Mouse (Mus musculus) left cerebral cortex, adult 11 months (tissue): ENCODE results near the gene Ccdc83.

ENCODE experiments used
- DNase-seq: peaks from one replicate; pipeline ENCODE4 v3.0.0; 2022; ENCODE audit warnings: low spot score

Gene Ccdc83

DNA sequence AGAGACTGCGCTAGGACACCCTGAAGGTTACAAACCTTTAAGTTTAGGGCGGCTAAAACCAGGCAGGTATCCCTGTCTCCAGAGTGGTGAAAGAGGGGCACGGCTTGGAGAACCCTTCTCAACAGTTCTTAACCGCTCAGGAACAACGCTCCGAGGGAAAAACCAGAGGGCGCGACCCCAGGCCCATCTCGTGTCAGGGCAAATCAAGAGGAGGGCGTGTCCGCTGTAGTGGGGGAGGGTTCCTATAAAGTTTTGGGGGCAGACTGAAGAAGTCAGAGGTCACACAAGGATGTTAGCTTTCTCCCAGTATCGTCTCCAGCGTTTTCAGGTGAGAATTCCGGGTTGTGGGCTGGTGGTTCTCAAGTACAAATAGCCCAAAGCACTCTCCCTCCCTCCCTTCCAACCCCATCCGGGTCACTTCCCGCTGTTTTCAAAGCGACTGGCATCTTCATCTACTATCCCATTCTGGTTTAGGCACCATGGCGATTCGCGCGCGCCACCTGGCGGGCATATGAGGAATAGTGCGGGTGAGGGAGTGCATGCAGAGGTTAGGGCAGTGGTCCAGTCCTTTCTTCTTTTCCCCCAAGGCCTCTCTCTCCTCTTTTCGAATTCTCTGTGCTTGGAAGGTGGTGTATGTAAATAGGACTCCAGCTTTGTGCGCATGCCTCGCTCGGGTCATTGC lies at the start of gene Ccdc83:
Ccdc83 (minus strand) TSS at position 489 of the 682 bp plus-strand sequence.
- DNase-seq: peak; percentile 66

DNA sequence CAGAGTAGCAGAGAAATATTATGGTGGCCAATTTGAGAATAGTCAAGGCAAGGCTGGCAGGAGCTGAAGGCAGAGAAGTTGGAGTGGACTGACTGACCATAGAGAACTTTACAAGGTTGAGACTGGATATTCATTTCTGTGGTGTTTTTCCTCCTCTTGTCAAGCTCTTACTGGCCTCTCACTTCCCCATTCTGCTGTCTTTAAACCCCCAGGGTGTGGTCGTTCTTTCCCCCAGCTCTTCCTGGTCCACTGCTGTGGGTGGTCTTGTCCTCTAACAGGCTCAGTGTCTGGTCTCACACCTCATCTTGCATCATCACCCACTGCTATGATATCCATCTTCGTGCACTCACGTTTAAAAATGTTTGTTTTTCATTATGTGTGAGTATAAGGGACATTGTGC lies 47.8 kb upstream of the Ccdc83 start:
- DNase-seq: no peak

DNA sequence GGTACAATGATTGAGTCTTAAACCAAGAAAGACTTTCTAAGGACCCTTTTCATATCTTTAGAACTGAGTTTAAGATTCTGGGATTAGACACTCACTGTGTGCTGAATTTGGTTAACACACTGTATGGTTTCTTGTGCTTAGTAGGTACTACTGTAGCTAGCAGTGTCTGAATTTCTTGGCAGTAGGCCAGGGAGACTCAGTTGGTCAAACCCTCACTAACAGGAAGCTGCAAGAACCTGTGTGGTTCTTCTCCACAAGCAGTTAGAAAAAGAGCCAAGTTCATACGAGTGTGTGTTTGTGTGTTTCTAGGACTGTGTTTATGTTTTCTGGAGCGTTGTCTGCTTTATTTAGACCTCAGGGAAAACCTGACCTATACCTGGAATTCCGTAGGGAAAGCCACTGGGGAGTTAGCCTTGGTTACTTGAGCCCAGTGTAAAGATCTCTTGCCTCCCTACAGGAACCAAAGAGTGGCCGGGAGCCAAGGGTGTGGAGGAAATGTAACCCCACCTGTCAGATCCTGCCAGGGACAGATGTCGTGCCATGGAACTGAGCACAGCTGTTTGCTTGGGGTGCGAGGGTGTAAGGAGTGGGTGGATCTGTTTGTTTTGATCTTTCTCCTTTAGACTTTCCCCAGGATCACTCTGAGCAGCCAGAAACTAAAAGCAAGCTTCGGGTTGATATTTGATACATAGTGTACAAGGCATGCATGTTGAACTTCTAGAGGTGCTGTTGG lies 46.7 kb upstream of the Ccdc83 start:
- DNase-seq: no peak

DNA sequence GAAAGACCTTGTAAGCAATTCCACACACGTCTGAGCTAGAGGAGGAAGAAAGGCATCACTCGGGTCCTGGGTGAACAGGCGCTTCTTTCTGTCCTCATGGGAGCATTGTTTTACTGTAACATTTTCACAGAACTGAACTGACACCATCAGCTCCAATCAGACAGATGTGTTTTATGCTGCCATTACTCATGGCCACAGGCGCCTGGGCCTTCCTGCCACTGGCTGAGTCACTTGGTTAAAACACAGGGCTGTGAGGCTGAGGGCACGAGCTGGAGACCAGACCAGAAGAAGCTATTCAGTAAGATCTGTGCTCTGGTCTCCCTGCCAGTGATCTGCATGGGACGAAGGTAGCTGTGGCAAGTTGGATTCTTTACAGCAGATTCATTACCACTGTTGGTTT lies 42.4 kb upstream of the Ccdc83 start:
- no peak for DNase-seq

DNA sequence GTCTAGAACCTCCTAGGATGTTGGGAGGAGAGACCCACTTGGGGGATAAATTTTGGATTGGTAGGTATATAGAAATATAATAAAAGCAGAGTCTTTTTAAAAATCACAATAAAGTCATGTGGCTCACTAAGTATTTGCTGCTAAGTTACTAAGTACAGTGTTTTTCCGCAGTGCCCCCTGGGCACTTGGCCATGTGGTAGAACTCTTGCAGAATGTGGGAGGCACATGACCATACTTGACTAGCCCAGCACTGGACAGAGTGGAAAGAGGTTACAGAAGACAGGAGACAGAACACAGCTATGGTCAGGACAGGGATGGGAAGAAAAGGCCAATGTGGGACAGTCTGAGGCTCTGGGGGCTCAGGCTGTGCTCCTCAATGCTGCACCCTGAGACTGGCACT lies 41.4 kb upstream of the Ccdc83 start:
- DNase-seq: no peak

DNA sequence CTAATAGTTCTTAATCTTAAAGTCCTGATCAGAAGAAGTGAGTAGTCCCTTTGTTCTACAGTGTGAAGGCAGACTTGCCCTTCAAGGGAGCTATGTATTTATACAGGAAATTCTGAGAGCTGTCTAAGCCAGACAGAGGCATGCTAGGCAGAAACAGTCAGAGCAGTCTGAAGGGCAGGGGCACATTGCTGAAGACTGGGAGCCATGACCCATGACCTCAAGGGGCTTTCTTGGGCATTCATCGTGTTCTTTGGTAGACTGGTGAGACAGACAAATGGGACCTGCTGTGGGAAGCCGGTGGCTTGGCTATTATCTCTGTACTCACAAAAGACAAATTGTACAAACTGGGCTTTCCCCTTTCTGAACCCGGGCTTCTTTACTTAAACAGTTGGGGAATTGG lies 40.5 kb upstream of the Ccdc83 start:
- no peak for DNase-seq

DNA sequence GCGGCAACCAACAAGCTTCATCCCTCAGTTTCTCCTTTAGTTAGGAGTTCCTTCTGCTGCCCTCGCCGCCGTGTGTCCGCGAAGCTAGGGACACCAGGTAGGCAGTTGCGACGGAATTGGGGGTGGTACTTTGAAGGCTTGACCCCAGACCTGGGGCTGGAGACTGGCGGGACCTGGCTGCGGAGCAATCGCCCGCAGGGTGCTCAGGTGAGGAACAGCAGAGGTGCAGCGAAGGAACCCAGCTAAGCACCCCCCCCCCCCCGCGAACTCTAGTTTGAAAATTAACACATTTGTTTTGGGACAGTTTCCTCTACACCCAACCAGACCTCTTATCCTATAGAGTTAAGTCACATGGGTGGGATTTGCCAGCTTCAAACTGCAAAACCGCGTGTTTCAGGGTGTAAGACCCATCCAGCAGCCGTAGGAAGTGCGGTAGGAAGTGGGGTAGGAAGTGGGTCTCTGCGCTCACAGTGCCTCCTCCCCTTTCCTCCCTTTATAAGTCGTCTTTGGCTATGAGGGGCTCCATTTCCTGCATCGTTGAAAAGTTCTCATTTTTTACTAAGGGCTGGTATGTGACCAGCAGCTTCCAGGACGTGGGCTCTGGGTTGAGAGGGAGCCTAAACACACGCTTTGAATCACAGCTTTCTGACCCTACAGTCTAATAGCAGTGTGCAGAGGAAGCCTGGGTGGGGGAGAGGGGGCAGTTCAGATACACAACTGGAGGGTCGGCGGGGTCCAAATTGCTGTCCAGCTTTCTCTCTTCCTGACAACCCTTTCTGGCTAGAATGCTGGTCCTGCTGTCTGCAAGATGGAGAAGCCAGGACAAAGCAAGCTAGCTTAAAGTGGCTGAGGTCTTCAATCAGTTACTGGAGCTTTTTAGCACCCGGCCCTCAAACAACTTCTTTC lies 37.3 kb upstream of the Ccdc83 start:
- DNase-seq: no peak

DNA sequence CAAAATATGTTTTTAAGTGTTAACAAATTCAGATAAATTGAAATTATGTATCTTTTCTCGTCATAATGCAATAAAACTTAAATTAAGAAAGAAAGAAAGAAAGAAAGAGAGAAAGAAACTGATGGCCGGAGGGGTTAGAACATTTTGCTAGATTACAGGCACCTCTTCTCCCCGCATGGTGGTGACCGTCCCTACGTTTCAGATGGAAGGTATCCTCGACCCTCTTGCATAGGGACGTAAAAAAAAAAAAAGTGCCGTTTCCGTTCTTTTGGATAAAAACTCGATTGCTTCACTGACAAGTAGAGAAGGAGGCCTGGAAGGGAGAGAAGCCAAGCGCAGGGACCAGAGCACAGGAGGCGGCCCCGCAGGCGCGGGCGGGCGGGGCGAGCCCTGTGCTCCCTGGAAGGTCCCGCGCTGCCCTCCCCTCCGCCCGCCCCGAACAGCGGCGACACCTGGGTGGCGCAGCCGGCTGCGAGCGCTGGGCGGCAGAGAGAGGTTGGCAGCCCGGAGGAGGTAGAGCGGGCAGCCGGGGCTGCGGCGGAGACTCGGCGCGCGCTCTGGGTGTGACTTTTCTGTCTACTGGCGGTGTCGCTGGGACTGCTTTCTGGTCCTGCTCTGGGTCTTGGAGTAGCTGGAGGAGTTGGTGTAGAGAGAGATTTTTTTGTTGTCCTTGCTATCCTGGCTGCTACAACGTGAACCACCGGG lies 36.5 kb upstream of the Ccdc83 start, which contains the start of gene Sytl2:
Sytl2 (plus strand) TSS at position 311 of the 705 bp plus-strand sequence.
- no peak for DNase-seq

DNA sequence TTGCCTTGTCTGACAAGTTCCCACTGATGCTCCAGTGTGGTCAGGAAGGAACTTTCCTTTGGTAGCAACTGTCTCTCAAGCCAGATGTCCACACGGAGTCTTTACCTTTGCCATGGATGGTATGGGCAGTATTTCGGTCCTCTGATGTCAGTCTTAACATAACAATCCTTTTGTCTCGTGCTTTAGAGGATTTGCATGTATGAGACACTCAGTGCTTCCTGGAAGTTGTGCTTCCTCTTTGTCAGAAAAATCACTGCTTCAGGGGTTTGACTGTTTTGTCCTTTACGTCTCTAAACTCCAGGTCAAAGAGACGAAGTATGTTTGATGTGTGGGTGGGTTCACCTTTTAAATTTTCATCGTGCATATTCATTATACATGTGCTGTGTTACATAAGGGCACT lies 26.3 kb upstream of the Ccdc83 start:
- DNase-seq: no peak

DNA sequence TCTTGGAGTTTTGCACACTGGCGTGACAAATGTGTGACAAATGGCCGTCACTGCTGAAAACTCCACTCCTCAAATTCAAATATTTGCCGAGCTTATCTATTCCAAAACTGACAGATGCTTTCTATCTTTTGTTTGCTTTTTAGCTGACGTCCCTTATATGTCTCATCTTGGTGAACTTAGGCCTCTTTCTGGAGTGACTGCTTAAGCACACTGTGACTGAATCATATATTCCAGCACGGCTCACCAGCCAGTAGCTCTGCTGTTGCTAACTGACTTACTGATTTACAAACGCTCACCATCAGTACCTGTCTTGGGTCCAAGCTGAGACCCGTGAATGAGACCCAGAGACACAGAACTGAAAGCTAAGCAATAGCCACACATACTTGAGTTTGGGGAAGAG lies 19.2 kb upstream of the Ccdc83 start:
- no peak for DNase-seq

DNA sequence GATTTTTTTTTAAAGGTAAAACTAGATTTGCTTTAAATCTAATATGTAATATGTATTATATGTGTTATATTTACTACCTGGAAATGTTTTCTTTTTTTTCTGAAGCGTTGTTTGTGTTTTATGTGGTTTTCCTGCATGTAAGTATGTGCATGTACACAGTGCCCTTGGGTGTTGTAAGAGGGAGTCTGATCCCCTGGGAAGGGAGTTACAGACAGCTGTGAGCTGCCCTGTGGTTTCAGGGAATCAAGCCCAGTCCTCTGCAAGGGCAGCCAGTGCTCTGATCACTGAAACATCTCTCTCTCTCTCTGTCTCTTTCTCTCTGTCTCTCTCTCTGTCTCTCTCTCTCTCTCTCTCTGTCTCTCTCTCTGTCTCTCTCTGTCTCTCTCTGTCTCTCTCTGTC lies 17.2 kb upstream of the Ccdc83 start:
- no peak for DNase-seq

DNA sequence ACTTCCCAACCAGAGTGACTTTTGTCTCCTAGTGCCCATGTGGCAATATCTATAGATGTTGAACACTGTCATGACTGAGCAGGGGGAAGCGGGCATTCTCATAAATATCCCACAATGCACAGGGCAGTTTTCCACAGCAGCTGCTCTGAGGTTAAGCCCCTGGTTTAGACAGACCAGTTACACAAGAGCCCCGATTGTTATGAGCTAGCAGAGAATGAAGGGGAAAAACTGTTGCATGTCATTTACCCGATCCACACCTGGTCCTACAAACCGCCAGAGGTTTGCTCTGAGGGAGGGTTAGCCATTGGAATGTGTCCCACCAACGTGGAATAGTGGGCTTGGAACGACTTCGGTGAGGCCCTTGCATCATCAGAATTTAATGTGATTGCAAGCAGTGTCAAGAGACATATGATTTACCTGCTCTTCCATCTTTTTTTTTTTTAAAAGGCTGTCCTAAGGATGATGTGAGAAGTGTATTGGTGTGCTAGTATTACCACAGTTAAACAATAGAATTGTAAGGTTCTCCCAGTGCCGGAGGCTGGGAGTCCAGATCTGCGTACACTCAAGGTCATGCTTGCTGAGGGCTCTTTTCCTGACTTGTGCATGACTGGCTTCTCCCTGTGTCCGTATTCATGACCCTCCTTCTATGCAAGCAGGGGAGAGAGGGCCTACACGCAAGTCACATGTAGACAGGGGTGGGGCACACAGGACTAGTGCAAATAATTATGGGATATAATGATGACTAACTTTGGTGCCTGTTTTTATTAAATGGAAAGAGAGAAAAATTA lies 16.4 kb upstream of the Ccdc83 start:
- DNase-seq: no peak

DNA sequence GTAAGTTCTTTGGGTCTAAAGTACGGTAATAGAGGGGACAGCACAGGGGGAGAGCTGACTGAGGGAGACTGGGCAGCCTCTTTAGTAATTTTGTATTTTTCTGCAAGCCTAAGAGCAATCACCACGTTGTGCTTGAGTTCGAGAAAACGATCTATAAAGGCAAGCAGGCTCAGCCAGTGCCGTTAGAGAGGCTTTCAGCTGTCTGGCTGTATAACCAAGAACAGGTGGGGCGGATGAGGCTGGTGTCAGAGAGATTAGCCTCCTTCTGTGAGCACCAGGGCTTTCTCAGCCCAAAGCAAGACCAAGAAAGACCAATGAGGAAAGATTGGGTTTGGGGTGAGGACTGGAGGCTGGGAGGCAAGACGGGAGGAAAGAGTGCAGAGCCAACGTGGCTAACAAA lies 15.3 kb upstream of the Ccdc83 start:
- no peak for DNase-seq

DNA sequence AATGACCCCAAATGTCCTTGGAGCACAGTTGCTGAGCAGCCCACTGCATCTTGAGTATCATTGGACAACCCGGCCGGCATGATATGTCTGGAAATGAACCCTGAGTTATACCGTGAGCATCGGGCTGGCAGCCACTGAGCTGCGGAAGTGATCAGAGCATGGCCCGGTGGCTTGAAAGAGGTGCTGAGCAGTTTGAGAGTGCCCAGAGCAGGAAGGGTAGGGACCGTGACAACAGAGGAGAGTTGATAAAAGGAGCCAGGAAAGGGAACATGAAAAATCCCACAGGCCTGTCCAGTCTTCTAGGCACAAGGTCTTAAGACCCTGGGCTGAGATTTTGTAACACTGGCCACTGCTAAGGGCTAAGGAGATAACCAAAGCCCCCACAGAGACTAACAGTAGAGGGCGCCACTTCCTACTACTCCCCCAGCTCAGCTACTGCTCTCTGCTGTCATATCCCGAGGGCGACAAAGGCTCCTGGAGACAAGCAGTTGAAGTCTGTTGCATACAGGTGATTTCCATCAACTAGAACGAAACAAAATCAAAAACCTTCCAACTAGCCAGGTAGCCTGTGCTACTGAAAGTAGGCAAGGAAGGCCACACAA lies 14.8 kb upstream of the Ccdc83 start:
- no peak for DNase-seq

DNA sequence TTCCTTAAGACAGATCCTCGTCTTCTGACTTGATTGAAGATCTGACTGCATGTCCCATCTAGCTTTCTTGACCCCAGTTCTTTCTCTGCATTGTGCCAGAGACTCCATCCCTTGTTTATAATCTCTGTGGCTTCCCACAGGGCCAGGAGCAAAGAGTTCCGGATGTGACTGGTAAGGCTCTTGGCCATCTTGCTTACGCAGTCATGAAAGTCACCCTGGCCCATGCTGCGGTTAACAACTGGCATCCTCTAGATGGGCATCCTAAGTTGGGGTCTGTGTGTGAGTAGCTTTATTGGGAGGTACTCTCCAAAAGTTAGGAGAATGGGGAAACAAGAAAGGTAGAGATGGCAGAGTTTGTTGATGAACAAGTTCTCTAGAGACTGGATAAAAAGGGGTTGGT lies 13.6 kb upstream of the Ccdc83 start:
- no peak for DNase-seq

DNA sequence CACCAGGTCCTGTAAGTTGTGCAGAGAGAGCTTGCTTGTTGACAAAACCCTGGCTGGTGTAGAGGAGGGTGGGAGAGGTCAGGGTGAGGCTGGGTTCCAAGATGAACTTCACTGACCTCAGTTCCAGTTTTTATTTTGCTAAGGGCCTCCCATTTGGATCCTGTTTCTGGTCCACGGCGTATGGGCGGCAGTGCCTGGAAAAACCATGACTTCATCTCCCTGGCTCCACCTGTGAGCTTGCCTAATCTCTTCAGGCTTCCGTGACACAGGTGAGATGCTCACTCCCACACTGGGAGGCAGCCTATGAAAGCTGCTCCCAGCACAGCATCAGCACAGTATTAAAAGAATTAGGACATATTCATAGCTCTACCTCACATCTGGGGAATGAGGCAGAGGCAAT lies 12.2 kb upstream of the Ccdc83 start:
- DNase-seq: no peak

DNA sequence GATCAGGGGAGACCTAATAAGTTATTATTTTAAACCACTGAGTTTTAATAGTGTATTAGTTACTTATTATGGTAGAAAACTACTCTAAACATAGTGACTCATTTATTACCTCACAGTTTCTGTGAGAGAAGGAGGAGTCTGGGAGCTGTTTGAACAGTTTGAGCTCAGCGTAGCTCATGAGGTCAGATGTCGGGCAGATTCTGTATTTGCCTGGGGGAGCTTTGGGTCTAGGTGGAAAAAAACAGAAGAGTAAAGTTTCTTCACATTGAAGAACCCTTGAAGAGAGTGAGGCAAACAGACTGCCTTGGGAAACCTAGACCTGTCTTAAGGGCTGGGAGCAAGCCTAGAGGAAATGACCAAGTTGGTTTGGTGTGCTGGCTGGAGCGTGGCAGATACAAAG lies 11.7 kb upstream of the Ccdc83 start:
- DNase-seq: no peak

DNA sequence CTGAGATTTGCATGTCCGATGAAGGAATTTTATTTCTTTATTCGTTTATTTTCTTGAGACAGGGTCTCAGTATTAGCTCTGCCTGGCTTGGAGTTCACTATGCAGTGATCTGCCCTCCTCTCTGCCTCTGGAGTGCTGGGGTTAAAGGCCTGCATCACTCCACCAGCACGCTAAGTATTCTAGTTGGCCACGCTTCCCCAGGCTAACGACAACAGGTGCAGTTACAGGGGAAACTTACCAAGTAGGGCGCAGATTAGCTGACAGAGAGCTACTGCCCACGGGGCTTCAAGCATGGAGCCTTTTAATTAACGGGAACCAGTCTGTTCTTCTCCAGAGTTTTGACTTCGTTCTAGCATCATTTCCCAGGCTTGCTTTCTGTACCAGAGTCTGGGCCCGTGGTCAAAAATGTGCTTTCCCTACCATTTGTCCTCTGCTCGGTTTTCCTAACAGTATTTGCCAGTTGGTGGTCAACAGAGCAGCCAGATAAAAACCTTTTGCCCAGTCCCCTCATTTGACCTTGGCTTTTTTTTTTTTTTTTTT lies 9.1 kb upstream of the Ccdc83 start:
- no peak for DNase-seq

DNA sequence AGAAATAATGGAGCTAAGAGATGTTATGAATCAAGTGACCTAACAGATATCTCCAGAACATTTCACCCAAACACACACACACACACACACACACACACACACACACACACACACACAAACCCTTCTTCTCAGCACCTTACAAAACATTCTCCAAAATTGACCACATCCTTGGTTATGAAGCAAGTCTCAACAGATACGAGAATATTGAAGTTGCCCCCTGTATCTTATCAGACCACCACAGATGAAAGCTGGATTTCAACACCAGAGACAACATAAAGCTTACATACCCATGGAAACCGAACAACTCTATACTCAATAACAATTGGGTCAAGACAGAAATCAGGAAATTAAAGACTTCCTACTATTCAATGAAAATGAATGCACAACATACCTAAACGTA lies 4.6 kb upstream of the Ccdc83 start:
- DNase-seq: no peak

DNA sequence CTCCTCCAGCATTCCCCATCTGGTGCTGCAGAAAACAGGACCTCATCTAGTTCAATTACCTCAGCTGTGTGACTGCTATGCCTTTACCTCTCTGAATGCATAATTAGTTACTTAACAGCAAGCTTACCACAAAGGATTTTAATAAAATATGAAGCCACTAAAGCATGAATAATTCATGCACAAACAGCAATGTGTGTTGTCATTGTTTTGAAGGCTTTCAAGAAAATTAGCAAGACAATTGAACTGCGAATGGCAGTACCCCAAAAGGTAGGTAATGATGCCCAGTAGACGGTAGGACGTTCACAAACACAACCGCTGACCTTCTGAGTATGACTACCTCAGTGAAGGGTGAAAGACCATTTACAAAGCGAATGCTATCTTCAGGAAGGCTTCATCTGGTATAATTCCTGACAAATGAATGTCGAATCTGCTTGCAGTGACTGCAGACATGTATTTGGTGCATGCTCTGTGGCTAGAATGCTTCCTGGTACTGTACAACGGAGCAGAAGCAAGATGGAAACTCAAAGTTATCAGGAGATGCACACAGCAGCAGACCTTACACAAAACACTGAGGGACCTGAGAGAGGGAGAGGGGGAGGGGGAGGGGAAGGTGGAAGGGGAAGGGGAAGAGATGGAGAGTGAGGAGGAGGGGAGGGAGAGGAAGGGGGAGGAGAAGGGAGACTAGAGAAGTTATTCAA lies 3.5 kb downstream of the Ccdc83 start:
- DNase-seq: no peak
